Mouse (Mus musculus) frontal cortex, postnatal 25 days (tissue): ENCODE results near the gene Hspa12b.
"Not testable (repeated sequence)": the region's sequence is repeated elsewhere in the genome, so short reads cannot be mapped to it uniquely, and the experiment has no call there.

Experiments
- DNase-seq, 2 experiments: peaks; one replicate each; pipeline ENCODE4 v3.0.0; 2022; ENCODE audit warnings: low spot score in 2 of 2

Hspa12b gene

DNA sequence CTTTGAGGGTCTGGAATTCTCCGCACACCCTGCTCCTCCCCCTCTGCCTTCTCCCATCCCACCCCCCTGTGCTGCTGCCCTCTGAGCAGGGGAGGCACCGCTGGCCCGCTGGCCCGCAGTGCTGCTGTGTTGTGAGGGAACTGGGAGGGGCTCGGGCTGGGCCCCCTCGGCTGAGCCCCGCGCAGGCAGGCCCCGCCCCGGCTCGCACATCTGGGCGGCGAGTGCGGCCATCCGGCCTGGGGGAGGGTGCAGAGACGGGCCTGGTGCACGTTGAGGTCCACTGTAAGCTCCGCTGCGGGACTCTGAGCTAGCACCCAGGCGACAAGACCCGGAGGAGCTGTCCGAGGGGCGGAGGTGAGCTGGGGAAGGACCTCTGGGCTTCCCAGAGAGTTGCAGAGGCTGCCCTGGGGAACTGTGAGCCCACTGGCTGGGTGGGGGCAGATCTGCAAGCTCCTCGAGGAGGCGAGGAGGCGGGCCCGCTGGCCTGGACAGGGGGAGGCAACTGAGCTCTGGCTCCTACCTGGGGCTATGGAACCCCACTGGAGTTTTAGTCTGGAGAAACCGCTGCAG, at the start of gene Hspa12b:
TSS of gene Hspa12b (plus strand) at position 120 of the 570 bp plus-strand sequence.
- DNase-seq: no peak

- DNase-seq: no peak
Measured at GRCm38 (mm10) chr2:131080507-131080906, 46.6 kb upstream of the Hspa12b start.

DNA sequence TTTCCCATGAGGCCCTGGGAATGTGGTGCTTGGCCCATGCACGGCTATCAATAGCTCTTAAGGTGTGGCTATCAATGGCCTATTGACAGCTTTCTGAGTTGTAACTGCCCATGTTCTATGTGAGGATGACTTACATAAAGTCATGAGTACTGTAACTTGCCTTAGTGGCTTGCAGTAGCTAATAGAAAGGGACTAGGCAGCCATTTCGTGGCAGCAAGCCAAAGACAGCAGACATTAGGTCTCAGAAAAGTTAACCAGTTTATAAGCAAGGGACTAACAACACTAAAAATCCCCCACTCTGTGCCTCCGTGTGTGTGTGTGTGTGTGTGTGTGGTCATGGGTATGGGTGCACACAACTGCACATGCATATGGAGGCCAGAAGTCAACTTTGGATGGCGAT, 42.9 kb upstream of the Hspa12b start:
- no peak for DNase-seq

- DNase-seq: no peak
Measured at GRCm38 (mm10) chr2:131086667-131087390, 40.3 kb upstream of the Hspa12b start, which contains the start of gene Siglec1. TSS of gene Siglec1 (minus strand) at chr2:131086765.

DNA sequence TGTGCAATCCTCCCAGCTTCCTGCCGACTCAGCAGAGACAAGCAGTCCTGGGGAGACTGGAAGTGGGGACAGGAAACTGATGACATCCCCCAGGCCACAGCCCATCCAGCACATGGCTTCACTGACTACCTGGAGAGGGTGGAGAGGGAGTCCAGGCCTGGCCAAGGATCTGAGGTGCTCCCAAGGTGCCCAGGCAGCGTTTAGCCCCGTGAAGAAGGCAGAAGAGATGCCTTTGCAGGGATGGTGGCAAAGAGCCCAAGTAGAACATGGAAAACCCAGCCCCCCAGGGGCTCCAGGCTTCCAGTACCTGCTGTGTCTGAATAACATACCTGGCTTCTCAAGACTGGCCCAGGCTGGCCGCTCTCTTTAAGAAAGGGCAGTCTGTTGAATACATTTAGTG, 38.5 kb upstream of the Hspa12b start:
- DNase-seq: no peak

DNA sequence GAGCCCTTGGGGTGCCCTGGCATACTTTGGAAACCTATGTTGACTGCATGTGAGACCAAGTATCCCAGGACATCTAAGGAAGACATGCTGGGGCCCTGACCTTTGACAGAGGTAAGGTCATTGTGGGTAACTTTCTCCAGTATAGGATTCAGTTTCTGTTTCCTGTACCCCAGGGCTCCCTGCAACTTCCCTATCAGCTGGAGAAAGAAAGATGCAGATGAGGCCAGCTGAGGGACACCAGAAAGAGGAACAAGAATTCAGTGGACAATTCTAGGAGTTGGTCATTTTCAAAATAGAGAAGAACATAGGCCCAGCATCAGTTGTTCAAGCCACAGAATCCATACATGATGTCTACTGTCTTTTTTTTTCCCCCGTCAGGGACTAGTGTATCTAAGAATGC, 37.4 kb upstream of the Hspa12b start:
- DNase-seq: no peak

DNA sequence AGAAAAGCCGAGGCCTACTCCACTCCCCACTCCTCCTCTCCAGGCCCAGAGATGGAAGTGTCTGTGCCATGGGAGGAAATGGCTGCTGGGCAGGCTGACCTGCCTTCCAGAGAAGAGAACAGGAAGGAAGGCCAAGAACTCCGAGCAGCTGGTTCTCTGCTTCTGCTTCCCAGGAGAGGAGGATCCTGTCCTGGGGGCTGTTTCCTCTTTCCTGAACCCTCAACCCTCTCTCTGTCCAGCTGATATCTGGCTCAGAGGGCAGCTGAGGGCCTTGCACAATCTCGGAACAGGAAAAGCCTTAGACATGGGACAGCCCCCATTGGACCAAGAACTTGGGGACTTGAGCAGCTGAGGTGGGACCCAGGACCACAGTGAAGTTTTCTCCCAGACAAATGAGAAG, 36.2 kb upstream of the Hspa12b start:
- no peak for DNase-seq

DNA sequence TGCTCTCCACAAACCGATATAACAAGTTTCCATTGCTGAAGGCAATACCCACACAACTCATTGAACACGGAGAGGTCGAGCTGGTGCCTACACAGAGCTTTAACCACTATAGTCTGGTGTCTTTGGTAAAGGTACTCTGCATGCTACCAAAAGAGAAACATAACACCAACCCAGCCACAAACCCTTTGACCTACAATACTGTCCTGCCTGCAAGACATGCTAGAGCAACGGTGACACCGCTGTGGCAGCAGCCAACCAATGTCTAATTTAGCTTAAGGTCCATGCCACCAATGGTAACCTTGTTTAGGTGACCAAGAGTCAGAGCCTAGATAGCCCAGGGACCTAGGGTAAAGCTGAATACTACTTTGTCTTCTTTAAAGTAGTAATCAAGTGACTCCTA, 33.5 kb upstream of the Hspa12b start:
- no peak for DNase-seq

DNA sequence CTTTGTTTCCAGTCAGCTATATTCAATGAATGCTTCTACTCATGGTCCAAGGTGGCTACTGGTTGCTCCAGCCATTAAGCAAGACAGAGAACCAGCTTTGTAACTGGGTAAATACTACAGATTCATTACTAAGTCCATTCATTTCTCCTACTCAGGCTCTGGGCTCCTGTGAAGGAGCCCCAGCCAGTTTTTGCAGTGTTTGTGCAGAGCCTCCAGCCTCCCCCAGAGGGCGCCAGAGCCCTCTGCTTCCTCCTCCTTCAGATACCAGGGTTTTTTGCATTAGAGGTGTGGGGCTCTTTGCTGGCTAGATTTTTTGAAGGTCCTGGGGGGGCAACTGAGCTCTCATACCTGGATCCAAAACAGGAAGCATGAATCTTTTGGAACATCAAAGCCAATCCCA, 32.3 kb upstream of the Hspa12b start:
- peak; percentile 67 to 74 for DNase-seq

- no peak for DNase-seq
Measured at GRCm38 (mm10) chr2:131096101-131096795, 30.8 kb upstream of the Hspa12b start.

- no peak for DNase-seq
Measured at GRCm38 (mm10) chr2:131097087-131097486, 30.0 kb upstream of the Hspa12b start.

GRCm38 (mm10) chr2:131101530-131101929, 25.6 kb upstream of the Hspa12b start:
- DNase-seq: no peak

DNA sequence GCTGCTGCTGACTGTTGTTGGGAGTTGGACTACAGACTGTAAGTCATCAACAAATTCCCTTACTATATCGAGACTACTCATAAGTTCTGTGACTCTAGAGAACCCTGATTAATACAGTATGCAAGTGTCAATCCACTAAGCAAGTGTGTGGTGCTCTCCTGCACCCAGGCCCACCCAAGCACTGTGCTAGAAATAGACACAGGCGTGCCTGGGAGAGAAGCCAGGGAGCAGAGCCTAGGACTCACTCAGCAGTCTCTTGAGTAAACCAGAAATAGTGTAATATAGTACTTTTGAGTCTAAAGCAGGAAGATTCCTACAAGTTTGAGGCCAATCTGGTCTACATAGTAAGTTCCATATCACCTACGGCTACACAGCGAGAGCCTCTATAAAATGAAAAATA, 23.1 kb upstream of the Hspa12b start:
- no peak for DNase-seq

DNA sequence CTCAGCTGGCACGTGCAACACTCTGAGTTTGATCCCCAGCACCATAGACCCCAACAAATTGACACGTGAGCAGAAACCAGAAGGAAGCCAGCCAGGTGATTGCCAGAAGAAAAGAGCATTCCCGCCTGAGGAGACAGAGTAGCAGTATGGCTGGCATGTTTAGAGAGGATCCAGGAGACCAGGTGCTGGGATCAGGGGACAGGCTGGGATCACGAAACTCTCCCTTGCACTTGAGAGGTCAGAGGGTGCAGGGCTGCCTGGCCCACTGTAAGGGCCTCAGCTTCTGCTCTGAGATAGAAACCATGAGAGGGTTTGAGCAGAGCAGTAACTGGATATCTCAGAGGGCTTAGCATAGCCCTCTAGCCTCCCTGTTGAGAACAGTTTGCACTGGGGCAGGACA, 22.0 kb upstream of the Hspa12b start:
- not testable (repeated sequence) for DNase-seq

GRCm38 (mm10) chr2:131105989-131106388, 21.1 kb upstream of the Hspa12b start:
- no peak for DNase-seq

DNA sequence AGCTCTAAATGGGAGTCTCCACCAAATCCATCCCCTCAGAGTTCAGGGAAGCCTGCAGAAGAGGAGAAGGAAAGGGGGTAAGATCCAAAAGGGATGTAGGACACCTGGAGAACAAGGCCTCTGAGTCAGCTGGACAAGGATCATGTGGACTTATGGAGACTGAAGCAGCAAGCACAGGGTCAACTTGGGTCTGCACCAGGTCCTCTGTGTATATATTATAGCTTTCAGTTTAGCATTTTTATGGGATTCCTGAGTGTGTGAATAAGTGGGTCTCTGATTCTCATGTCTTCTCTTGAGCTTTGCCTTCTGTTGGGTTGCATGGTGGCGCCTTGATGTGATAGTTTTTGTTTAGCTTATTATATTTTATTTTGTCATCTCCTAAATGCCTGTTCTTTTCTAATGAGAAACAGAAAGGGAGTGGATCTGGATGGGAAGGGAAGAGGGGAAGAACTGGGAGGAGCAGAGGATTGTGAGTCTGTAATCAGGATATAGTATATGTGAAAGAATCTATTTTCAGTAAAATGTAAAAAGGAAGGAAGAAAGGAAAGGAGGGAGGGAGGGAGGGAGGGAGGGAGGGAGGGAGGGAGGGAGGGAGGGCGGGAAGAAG, 8.0 kb upstream of the Hspa12b start:
- no peak for DNase-seq

DNA sequence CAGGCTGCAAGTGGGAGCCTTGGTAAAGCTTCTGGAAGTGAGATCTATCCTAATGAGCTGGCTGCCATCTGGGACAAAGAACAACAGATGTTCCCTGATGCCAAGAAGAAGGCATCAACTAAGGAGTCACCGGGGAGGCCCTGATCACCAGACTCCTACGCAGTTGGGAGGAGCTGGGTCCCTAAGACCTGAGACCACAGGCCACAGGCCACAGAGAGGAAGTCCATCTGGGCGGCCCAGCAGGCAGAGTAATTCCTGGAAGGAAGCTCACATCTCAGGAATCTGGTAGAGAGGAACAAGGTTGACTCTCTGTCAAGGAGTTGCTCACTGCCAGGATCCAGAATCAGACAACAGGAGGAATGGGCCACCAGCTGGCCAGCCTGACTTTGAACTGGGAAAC, 2.9 kb upstream of the Hspa12b start:
- no peak for DNase-seq

- DNase-seq: no peak
Measured at GRCm38 (mm10) chr2:131125157-131125963, 1.7 kb upstream of the Hspa12b start.

- DNase-seq: no peak
Measured at GRCm38 (mm10) chr2:131125964-131126815, 890 bp upstream of the Hspa12b start.

- no peak for DNase-seq
Measured at GRCm38 (mm10) chr2:131128211-131128610, 1.1 kb downstream of the Hspa12b start.

DNA sequence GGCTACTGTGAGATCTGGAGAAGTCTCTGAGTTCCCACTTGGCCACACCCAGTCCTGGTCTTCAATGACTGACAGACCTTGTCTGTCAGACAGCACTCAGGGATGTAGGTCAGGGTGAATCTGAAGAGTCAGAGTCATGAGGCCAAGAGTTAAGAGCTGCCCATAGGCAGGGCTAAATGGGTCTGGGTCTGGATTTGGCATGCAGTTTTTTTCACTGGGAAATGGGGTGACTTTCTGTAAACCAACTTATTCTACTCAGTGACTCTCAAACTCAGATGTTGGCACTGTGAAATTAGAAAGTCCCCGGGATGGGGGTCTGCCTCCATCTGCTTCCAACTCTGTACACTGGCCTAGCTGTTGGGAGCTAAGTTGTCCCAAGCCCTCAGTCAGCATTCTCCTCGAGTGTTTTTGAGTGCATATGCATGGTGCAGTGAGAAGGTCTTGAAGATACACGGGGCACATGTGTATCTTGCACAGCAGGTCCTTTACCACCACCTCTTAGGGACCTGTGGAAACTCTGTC, 1.6 kb downstream of the Hspa12b start:
- DNase-seq: no peak
